Mouse (Mus musculus) gastrocnemius, adult 2 months (tissue): ENCODE data around the gene C5ar2. TPM values are rescaled to one million over a fixed set of nuclear protein-coding genes. Genes with fewer than 3 reads are reported as not detected.

ENCODE experiments used
- DNase-seq: peaks from one replicate; pipeline ENCODE4 v3.0.0; 2022
- H3K27ac ChIP-seq: fragments of 200-600 bp; 2 replicates; pipeline ENCODE4 v1.8.1; 2022; ENCODE audit warnings: mild to moderate bottlenecking
- H3K4me3 ChIP-seq: fragments of 200-600 bp; 2 replicates; pipeline ENCODE4 v1.8.1; 2022; ENCODE audit warnings: mild to moderate bottlenecking, moderate library complexity
- CTCF ChIP-seq: fragments of 200-600 bp; IDR thresholded peaks from 2 replicates; pipeline ENCODE4 v1.8.1; 2022; ENCODE audit warnings: antibody characterized with exemption, mild to moderate bottlenecking, moderate library complexity
- intact Hi-C: fragments of 180-260 bp; cut with DNase I; formaldehyde crosslinking; loops from one replicate; pipeline ENCODE4 v1.15.1; 2025
- total RNA-seq, 2 experiments: library from RNA; stranded (reverse); gene quantifications; 2 replicates each; pipeline ENCODE4 v1.2.3; 2021

Gene C5ar2
- total RNA-seq, 2 experiments from 2014 or later: 0.18 to 0.39 TPM

- H3K27ac ChIP-seq: 0 out of 2 replicates have a peak overlapping the region, but pooled peaks have one; percentile 31
- H3K4me3 ChIP-seq: no peak overlapping the region
- DNase-seq: peak; percentile 11
- intact Hi-C loops: no loop called here
- TF ChIP-seq CTCF: no peak
Observed at GRCm38 (mm10) chr7:16207076-16207475, 36.9 kb downstream of the C5ar2 start.

DNA sequence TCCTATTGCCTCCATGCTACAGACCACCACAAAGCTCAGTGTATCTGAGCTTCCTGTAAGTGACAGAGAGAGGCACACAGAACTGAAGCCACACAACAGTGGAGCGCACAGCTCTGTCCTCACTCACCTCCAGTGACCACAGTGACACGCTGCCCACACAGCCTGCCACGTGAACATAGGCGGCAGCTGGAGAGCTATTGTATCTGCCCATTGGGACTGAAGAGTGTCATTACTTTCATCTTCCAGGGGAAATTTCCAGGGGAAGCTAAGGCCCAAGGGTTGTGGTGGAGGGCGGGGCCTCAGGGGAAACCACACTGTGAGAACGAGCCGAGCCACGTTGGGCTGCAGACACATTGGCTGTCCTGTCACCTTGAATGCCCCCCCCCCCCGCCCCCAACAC, 39.2 kb downstream of the C5ar2 start:
- no peak overlapping the region for H3K27ac ChIP-seq
- DNase-seq: no peak
- H3K4me3 ChIP-seq: no peak overlapping the region
- intact Hi-C loops: no loop called here
- no peak for TF ChIP-seq CTCF

- no peak for TF ChIP-seq CTCF
- Histone ChIP-seq H3K4me3 (no peak overlapping the region), H3K27ac (no peak overlapping the region)
- intact Hi-C loops: no loop called here
- no peak for DNase-seq
Observed at GRCm38 (mm10) chr7:16203505-16203903, 40.5 kb downstream of the C5ar2 start.

GRCm38 (mm10) chr7:16202756-16203504, 41.0 kb downstream of the C5ar2 start:
- Histone ChIP-seq H3K27ac (no peak overlapping the region), H3K4me3 (no peak overlapping the region)
- intact Hi-C loops: no loop called here
- no peak for TF ChIP-seq CTCF
- DNase-seq: no peak

- intact Hi-C loops: no loop called here
- H3K27ac ChIP-seq: no peak overlapping the region
- DNase-seq: no peak
- H3K4me3 ChIP-seq: no peak overlapping the region
- no peak for TF ChIP-seq CTCF
Observed at GRCm38 (mm10) chr7:16201136-16201535, 42.8 kb downstream of the C5ar2 start.

DNA sequence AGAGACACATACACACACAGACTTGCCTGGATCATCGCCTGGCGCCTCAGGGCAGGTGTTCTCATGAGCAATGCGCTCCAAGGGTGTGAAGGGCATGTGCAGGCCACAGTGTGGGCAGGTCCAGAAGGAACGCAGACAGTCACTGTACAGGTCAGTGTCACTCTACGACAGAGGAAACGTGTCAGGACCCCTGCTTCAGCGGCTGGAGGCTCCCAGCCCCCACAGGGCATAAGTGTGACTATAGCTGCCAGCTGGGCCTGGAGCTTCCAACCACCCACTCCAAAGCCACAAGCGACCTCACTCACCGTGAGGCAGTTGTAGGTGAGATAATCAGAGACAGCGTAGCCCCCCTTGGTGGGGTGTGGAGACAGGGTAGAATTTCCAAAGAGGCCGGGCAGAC, 45.4 kb downstream of the C5ar2 start:
- Histone ChIP-seq H3K27ac (no peak overlapping the region), H3K4me3 (no peak overlapping the region)
- TF ChIP-seq CTCF: no peak
- no peak for DNase-seq
- intact Hi-C loops: no loop called here

- TF ChIP-seq CTCF: no peak
- DNase-seq: no peak
- no peak overlapping the region for H3K4me3 ChIP-seq
- intact Hi-C loops: no loop called here
- no peak overlapping the region for H3K27ac ChIP-seq
Observed at GRCm38 (mm10) chr7:16197166-16197565, 46.8 kb downstream of the C5ar2 start.

DNA sequence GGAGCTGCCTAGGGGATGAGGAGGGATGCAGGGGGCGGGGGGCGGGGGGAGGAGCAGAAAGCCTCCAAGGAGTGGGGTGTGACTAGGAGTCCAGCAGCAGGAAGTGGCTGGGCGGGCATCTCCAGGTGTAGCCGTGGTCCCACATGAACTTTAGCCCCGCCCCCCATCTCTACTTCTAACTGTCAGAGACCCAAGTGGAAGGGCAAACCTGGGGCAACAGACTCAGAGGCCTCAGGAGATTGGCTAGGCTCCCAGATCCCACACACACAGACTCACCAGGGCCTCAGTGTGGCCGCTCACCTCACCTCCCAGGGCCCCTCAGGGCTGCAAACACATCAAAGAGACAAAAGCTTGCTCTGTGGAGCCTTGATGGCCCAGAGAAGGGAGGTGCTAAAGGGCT, 47.3 kb downstream of the C5ar2 start:
- intact Hi-C loops: no loop called here
- DNase-seq: no peak
- Histone ChIP-seq H3K4me3 (no peak overlapping the region), H3K27ac (no peak overlapping the region)
- TF ChIP-seq CTCF: no peak

GRCm38 (mm10) chr7:16193702-16194101, 50.3 kb downstream of the C5ar2 start:
- no peak for TF ChIP-seq CTCF
- no peak for DNase-seq
- intact Hi-C loops: no loop called here
- no peak overlapping the region for H3K27ac ChIP-seq
- no peak overlapping the region for H3K4me3 ChIP-seq

DNA sequence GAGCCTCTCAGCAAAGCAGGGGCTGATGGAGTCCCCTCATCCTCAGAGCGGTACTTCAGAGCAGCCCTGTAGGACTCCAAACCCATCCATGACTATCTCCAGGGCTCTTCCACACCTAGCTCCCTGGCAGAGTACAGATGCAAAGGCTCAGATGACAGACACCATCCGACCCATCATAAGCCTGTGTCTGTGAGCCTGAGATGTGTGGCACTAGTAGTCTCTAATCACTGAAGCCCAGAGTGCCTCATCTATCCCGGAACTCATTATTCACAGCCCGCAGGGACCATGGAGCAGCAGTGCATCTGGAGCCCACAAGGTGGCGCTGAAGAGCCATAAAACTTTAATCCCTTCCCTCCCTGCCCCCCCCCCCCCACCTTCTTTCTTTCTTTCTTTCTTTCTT, 51.6 kb downstream of the C5ar2 start:
- intact Hi-C loops: loop anchor here (1.0 kb wide), 1 partner anchor 71 kb away; no protein-coding TSS in a partner anchor
- peak; percentile 72 for TF ChIP-seq CTCF
- Histone ChIP-seq H3K27ac (no peak overlapping the region), H3K4me3 (no peak overlapping the region)
- peak; percentile 77 for DNase-seq

GRCm38 (mm10) chr7:16187494-16187893, 56.5 kb downstream of the C5ar2 start:
- DNase-seq: no peak
- no peak overlapping the region for H3K4me3 ChIP-seq
- H3K27ac ChIP-seq: no peak overlapping the region
- TF ChIP-seq CTCF: no peak
- intact Hi-C loops: no loop called here

Other genes starting within 250 kb of the C5ar2 start
- 1 to 10 TPM; 6.8 to 7.1 TPM for gene Bicra, start 196.2 kb downstream of the C5ar2 start, total RNA-seq
- not detected for gene Zfp541, start 182.3 kb downstream of the C5ar2 start, total RNA-seq
- gene Napa, start 145.7 kb downstream of the C5ar2 start, total RNA-seq: 100 to 1,000 TPM in 1 of 2 experiments, 10 to 100 TPM in 1; 99.2 to 113 TPM
- gene Kptn, start 124.3 kb downstream of the C5ar2 start, total RNA-seq: 10 to 100 TPM; 10.3 to 16.0 TPM
- gene Slc8a2, start 114.3 kb downstream of the C5ar2 start, total RNA-seq: under 1 TPM; 0.08 to 0.28 TPM
- 1 to 10 TPM; 1.5 to 2.0 TPM for gene Meis3, start 69.1 kb downstream of the C5ar2 start, total RNA-seq
- gene Dhx34, start 22.1 kb downstream of the C5ar2 start, total RNA-seq: 1 to 10 TPM; 3.8 to 4.4 TPM
- gene C5ar1, start 15.4 kb upstream of the C5ar2 start, total RNA-seq: 1 to 10 TPM; 1.6 to 2.4 TPM
- gene Inafm1, start 29.5 kb upstream of the C5ar2 start, total RNA-seq: 10 to 100 TPM; 15.7 to 15.8 TPM
- 10 to 100 TPM; 41.0 to 42.1 TPM for gene Ccdc9, start 42.6 kb upstream of the C5ar2 start, total RNA-seq
- gene Bbc3, start 64.2 kb upstream of the C5ar2 start, total RNA-seq: 1 to 10 TPM; 1.4 to 2.9 TPM
- gene Sae1, start 143.7 kb upstream of the C5ar2 start, total RNA-seq: 10 to 100 TPM; 21.6 to 34.8 TPM
- gene Zc3h4, start 156.8 kb upstream of the C5ar2 start, total RNA-seq: 10 to 100 TPM; 29.9 to 32.0 TPM
- 10 to 100 TPM; 49.2 to 50.0 TPM for gene Tmem160, start 208.6 kb upstream of the C5ar2 start, total RNA-seq
- not detected for gene Npas1, start 233.6 kb upstream of the C5ar2 start, total RNA-seq